Mouse (Mus musculus): ENCODE measurements around the gene Ache.

- TF ChIP-seq POLR2A (IDR thresholded peaks at IDR 0.05; ENCODE audit: borderline replicate concordance, control insufficient read depth, low read depth, low read length) (peak; percentile 86; the same call in 1 of the 2 replicates), CTCF (IDR thresholded peaks at IDR 0.05; ENCODE audit: control insufficient read depth, insufficient read depth, low read length) (no peak)
These were observed 6.8 kb downstream of the Ache start, which contains the start of gene Ufsp1 for GRCm38 (mm10) chr5:137293839-137294743.
